Mouse (Mus musculus): ENCODE data around the gene Plac9a. TPM values are rescaled to one million over a fixed set of nuclear protein-coding genes. Genes with fewer than 3 reads are reported as not detected.
"Not testable (repeated sequence)": the region's sequence is repeated elsewhere in the genome, so short reads cannot be mapped to it uniquely, and the experiment has no call there.

Gene Plac9a
- polyA plus RNA-seq, 1 experiment, result 17.1 TPM

GRCm38 (mm10) chr14:25895686-25896085, 7.2 kb downstream of the Plac9a start:
- H3K9me3 ChIP-seq (replicated peaks; ENCODE audit: control insufficient read depth, insufficient read depth, low read length, poor library complexity, severe bottlenecking); H3K27ac ChIP-seq (ENCODE audit: insufficient read depth, low read length); H3K4me3 ChIP-seq (ENCODE audit: low read depth, low read length); H3K36me3 ChIP-seq (ENCODE audit: control insufficient read depth, insufficient read depth, low read length, poor library complexity, severe bottlenecking); H3K27me3 ChIP-seq (ENCODE audit: control insufficient read depth, insufficient read depth, low read length, poor library complexity, severe bottlenecking); H3K4me1 ChIP-seq (ENCODE audit: control insufficient read depth, insufficient read depth, low read length); H3K9ac ChIP-seq (ENCODE audit: low read depth, poor library complexity, severe bottlenecking): not testable (repeated sequence)

- H3K4me1 ChIP-seq (ENCODE audit: control insufficient read depth, insufficient read depth, low read length); H3K27me3 ChIP-seq (ENCODE audit: control insufficient read depth, insufficient read depth, low read length, poor library complexity, severe bottlenecking); H3K9ac ChIP-seq (ENCODE audit: low read depth, poor library complexity, severe bottlenecking); H3K9me3 ChIP-seq (replicated peaks; ENCODE audit: control insufficient read depth, insufficient read depth, low read length, poor library complexity, severe bottlenecking); H3K36me3 ChIP-seq (ENCODE audit: control insufficient read depth, insufficient read depth, low read length, poor library complexity, severe bottlenecking); H3K27ac ChIP-seq (ENCODE audit: insufficient read depth, low read length); H3K4me3 ChIP-seq (ENCODE audit: low read depth, low read length): not testable (repeated sequence)
Measured at GRCm38 (mm10) chr14:25894566-25894965, 8.3 kb downstream of the Plac9a start.

- not testable (repeated sequence) for H3K4me3 ChIP-seq (ENCODE audit: low read depth, low read length); H3K27ac ChIP-seq (ENCODE audit: insufficient read depth, low read length); H3K36me3 ChIP-seq (ENCODE audit: control insufficient read depth, insufficient read depth, low read length, poor library complexity, severe bottlenecking); H3K27me3 ChIP-seq (ENCODE audit: control insufficient read depth, insufficient read depth, low read length, poor library complexity, severe bottlenecking); H3K9ac ChIP-seq (ENCODE audit: low read depth, poor library complexity, severe bottlenecking); H3K4me1 ChIP-seq (ENCODE audit: control insufficient read depth, insufficient read depth, low read length); H3K9me3 ChIP-seq (replicated peaks; ENCODE audit: control insufficient read depth, insufficient read depth, low read length, poor library complexity, severe bottlenecking)
Measured at GRCm38 (mm10) chr14:25885886-25886285, 17.0 kb downstream of the Plac9a start.

GRCm38 (mm10) chr14:25881769-25882168, 21.1 kb downstream of the Plac9a start:
- H3K9ac ChIP-seq (ENCODE audit: low read depth, poor library complexity, severe bottlenecking); H3K27ac ChIP-seq (ENCODE audit: insufficient read depth, low read length); H3K4me1 ChIP-seq (ENCODE audit: control insufficient read depth, insufficient read depth, low read length); H3K9me3 ChIP-seq (replicated peaks; ENCODE audit: control insufficient read depth, insufficient read depth, low read length, poor library complexity, severe bottlenecking); H3K27me3 ChIP-seq (ENCODE audit: control insufficient read depth, insufficient read depth, low read length, poor library complexity, severe bottlenecking); H3K36me3 ChIP-seq (ENCODE audit: control insufficient read depth, insufficient read depth, low read length, poor library complexity, severe bottlenecking); H3K4me3 ChIP-seq (ENCODE audit: low read depth, low read length): not testable (repeated sequence)

GRCm38 (mm10) chr14:25876640-25877039, 26.3 kb downstream of the Plac9a start:
- not testable (repeated sequence) for H3K27me3 ChIP-seq (ENCODE audit: control insufficient read depth, insufficient read depth, low read length, poor library complexity, severe bottlenecking); H3K4me1 ChIP-seq (ENCODE audit: control insufficient read depth, insufficient read depth, low read length); H3K27ac ChIP-seq (ENCODE audit: insufficient read depth, low read length); H3K9me3 ChIP-seq (replicated peaks; ENCODE audit: control insufficient read depth, insufficient read depth, low read length, poor library complexity, severe bottlenecking); H3K9ac ChIP-seq (ENCODE audit: low read depth, poor library complexity, severe bottlenecking); H3K4me3 ChIP-seq (ENCODE audit: low read depth, low read length)
- H3K36me3 ChIP-seq (ENCODE audit: control insufficient read depth, insufficient read depth, low read length, poor library complexity, severe bottlenecking), result peaks cover 10% of the 10 kb centered on the region

- no peak overlapping the region for H3K4me3 ChIP-seq (ENCODE audit: low read depth, low read length)
- H3K4me1 ChIP-seq (ENCODE audit: control insufficient read depth, insufficient read depth, low read length), result peaks cover 3% of the 10 kb centered on the region
- TF ChIP-seq POLR2A (IDR thresholded peaks at IDR 0.05; ENCODE audit: insufficient read depth, low read length), result no peak
- TF ChIP-seq EP300 (IDR thresholded peaks at IDR 0.05; ENCODE audit: insufficient read depth, low read depth, low read length), result no peak
- no peak for TF ChIP-seq CTCF (IDR thresholded peaks at IDR 0.05; ENCODE audit: low read depth, low read length)
- H3K27ac ChIP-seq (ENCODE audit: insufficient read depth, low read length), result no peak overlapping the region
- no peak overlapping the region for H3K9ac ChIP-seq (ENCODE audit: low read depth, poor library complexity, severe bottlenecking)
- H3K36me3 ChIP-seq (ENCODE audit: control insufficient read depth, insufficient read depth, low read length, poor library complexity, severe bottlenecking), result peaks cover 10% of the 10 kb centered on the region
- no peaks in the 10 kb centered on the region for H3K9me3 ChIP-seq (replicated peaks; ENCODE audit: control insufficient read depth, insufficient read depth, low read length, poor library complexity, severe bottlenecking)
- H3K27me3 ChIP-seq (ENCODE audit: control insufficient read depth, insufficient read depth, low read length, poor library complexity, severe bottlenecking), result no peaks in the 10 kb centered on the region
Measured at GRCm38 (mm10) chr14:25872461-25873415, 30.2 kb downstream of the Plac9a start.
